Mouse (Mus musculus): ENCODE measurements around the gene Gng2.

GRCm38 (mm10) chr14:19967482-19967881, 9.9 kb downstream of the Gng2 start:
- TF ChIP-seq GATA1 (IDR thresholded peaks at IDR 0.05; ENCODE audit: borderline replicate concordance, low read length) (no peak), FLI1 (IDR thresholded peaks at IDR 0.05; ENCODE audit: low read length) (no peak)

Data from megakaryocyte, embryonic 14.5 days (primary cell).